Mouse (Mus musculus): Measurements from ENCODE around the gene Psmd9. TPM values are rescaled to one million over a fixed set of nuclear protein-coding genes. Genes with fewer than 3 reads are reported as not detected.

The Psmd9 gene
- total and polyA plus RNA-seq, 3 experiments = 22.8 to 50.1 (median 24.2) TPM

DNA sequence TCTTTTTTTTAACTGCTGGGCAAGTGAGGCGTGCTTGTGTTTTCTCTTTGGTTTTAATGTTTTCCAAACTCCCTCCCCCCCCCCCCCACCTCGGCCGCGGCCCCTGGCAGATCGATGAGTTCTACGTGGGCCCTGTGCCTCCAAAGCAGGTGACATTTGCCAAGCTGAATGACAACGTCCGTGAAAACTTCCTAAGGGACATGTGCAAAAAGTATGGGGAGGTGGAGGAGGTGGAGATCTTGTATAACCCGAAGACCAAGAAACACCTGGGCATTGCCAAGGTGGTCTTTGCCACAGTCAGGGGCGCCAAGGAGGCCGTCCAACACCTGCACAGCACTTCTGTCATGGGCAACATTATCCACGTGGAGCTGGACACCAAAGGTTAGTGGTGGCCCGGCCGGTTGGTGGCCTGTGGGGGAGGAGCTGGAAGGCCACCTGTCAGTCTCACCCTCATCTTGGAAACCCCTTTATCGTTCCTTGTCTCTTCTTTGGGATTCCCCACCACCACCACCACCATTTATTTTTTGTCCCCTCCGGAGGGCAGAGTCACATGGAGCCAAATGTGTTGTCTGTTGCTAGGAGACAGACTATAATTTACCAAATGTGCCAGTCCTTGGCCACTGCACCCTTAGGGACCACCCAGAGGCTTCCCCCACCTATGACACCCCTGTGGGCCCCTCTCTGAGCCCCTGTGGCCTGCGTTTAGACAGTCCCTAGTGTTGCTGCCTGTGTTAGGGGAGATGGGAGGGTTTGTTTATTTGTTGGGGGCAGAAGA is 25.1 kb upstream of the Psmd9 start:
- DNase-seq (ENCODE audit: low spot score) (no peak), ATAC-seq (ENCODE audit: extremely low read depth, insufficient number of reproducible peaks, low FRiP score, poor library complexity, severe bottlenecking) (no peak)
- H3K36me3 ChIP-seq (replicated peaks) = peaks cover 59% of the 10 kb centered on the region
- TF ChIP-seq GATA1 (IDR thresholded peaks at IDR 0.05; ENCODE audit: borderline replicate concordance, low read length) = no peak
- TF ChIP-seq GATA2 (IDR thresholded peaks at IDR 0.05; ENCODE audit: borderline replicate concordance, low read depth, low read length) = no peak
- peaks cover 68% of the 10 kb centered on the region for H3K4me1 ChIP-seq (ENCODE audit: insufficient read depth, low read depth, low read length)
- peak overlapping the region; percentile 80 for H3K4me3 ChIP-seq (ENCODE audit: low read depth, low read length)
- no peaks in the 10 kb centered on the region for H3K27me3 ChIP-seq (ENCODE audit: insufficient read depth, low read length)
- no peaks in the 10 kb centered on the region for H3K9me3 ChIP-seq (replicated peaks)

DNA sequence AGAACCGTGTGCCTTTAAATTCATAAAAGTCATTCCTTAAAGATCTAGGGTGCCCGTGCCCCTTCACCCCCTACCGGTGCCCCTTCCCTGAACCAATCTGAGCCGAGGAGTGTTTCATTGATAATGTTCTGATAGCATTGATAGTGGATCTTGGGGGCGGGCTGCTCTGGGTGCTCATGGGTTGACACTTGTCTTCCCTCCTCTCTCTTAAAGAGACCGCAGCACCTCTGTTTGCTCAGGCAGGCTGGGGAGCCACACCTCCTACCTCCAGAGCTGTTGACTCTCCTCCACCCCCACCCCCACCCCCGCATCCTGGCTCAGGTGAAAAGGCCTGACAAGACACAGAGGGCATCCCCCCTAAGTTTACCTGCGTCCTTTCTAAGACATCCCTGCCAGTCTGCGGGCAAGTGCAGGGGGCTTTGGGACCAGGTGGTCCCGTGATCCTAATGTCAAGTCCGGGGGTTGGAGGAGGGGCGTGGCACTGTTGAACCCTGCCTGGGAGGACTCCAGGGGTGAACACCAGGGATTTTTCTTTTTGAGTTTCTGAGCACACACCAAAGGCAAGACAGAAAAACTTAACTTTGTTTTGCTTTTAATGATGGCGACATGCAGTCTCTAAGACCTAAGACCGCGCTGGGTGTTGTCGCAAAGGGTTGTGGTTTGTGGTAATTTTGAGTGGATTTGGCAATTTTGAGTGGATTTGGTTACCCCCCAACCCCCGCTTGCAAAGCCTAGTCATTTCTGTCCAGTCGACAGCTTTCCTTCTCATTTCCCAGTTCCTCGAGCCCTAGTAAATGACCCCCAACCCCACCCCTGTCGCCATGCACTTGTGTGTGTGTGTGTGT is 24.2 kb upstream of the Psmd9 start:
- Histone ChIP-seq H3K27me3 (ENCODE audit: insufficient read depth, low read length) (no peaks in the 10 kb centered on the region), H3K4me1 (ENCODE audit: insufficient read depth, low read depth, low read length) (peaks cover 68% of the 10 kb centered on the region), H3K9me3 (replicated peaks) (no peaks in the 10 kb centered on the region), H3K36me3 (replicated peaks) (peaks cover 63% of the 10 kb centered on the region), H3K4me3 (ENCODE audit: low read depth, low read length) (peak overlapping the region; percentile 80)
- no peak for TF ChIP-seq TAL1 (conservative IDR thresholded peaks at IDR 0.05; ENCODE audit: low read depth, low read length)
- TF ChIP-seq GATA1 (IDR thresholded peaks at IDR 0.05; ENCODE audit: borderline replicate concordance, low read length) = no peak
- ATAC-seq (ENCODE audit: extremely low read depth, insufficient number of reproducible peaks, low FRiP score, poor library complexity, severe bottlenecking) (no peak), DNase-seq (ENCODE audit: low spot score) (no peak)

GRCm38 (mm10) chr5:123146357-123146756 is 22.9 kb upstream of the Psmd9 start:
- ATAC-seq (ENCODE audit: extremely low read depth, insufficient number of reproducible peaks, low FRiP score, poor library complexity, severe bottlenecking) = no peak
- TF ChIP-seq TAL1 (conservative IDR thresholded peaks at IDR 0.05; ENCODE audit: low read depth, low read length) (no peak), GATA2 (IDR thresholded peaks at IDR 0.05; ENCODE audit: borderline replicate concordance, low read depth, low read length) (no peak), GATA1 (IDR thresholded peaks at IDR 0.05; ENCODE audit: borderline replicate concordance, low read length) (no peak), POLR2AphosphoS5 (IDR thresholded peaks at IDR 0.05; ENCODE audit: insufficient replicate concordance, low read depth, low read length) (no peak), CTCF (IDR thresholded peaks at IDR 0.05; ENCODE audit: low read depth, low read length) (no peak)
- H3K4me1 ChIP-seq (ENCODE audit: insufficient read depth, low read depth, low read length) = peaks cover 82% of the 10 kb centered on the region
- no peaks in the 10 kb centered on the region for H3K27me3 ChIP-seq (ENCODE audit: insufficient read depth, low read length)
- H3K36me3 ChIP-seq (replicated peaks) = peaks cover 77% of the 10 kb centered on the region
- no peaks in the 10 kb centered on the region for H3K9me3 ChIP-seq (replicated peaks)
- DNase-seq (ENCODE audit: low spot score) = no peak
- peak overlapping the region; percentile 27; the same call in 1 of the 2 replicates for H3K4me3 ChIP-seq (ENCODE audit: low read depth, low read length)

DNA sequence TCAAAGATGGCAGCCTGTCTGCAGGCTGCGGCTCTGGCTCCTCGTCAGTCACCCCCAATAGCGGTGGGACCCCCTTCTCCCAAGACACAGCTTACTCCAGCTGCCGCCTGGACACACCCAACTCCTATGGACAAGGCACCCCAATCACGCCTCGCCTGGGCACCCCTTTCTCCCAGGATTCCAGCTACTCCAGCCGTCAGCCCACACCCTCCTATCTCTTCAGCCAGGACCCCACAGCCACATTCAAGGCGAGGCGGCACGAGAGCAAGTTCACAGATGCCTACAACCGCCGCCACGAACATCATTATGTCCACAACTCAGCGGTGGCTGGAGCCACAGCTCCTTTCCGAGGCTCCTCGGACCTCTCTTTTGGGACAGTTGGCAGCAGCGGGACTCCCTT is 21.6 kb upstream of the Psmd9 start:
- peak overlapping the region; percentile 55; the same call in 1 of the 2 replicates for H3K4me3 ChIP-seq (ENCODE audit: low read depth, low read length)
- DNase-seq (ENCODE audit: low spot score) (no peak), ATAC-seq (ENCODE audit: extremely low read depth, insufficient number of reproducible peaks, low FRiP score, poor library complexity, severe bottlenecking) (no peak)
- no peak for TF ChIP-seq TAL1 (conservative IDR thresholded peaks at IDR 0.05; ENCODE audit: low read depth, low read length)
- no peaks in the 10 kb centered on the region for H3K9me3 ChIP-seq (replicated peaks)
- peaks cover 89% of the 10 kb centered on the region for H3K36me3 ChIP-seq (replicated peaks)
- H3K27me3 ChIP-seq (ENCODE audit: insufficient read depth, low read length) = no peaks in the 10 kb centered on the region
- peaks cover 90% of the 10 kb centered on the region for H3K4me1 ChIP-seq (ENCODE audit: insufficient read depth, low read depth, low read length)

DNA sequence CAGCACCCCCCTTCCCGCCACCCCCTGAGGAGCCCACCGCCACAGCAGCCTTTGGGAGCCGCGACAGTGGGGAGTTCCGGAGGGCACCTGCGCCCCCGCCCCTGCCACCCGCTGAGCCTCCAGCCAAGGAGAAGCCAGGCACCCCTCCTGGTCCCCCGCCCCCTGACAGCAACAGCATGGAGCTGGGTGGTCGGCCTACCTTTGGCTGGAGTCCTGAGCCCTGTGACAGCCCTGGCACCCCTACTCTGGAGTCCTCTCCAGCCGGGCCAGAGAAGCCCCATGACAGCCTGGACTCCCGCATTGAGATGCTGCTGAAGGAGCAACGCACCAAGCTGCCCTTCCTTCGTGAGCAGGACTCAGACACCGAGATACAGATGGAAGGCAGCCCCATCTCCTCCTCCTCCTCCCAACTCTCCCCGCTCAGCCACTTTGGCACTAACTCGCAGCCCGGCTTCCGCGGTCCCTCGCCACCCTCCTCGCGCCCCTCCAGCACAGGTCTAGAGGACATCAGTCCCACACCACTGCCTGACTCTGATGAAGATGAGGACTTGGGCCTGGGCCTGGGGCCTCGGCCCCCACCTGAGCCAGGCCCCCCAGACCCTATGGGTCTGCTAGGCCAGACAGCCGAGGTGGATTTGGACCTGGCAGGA is 21.0 kb upstream of the Psmd9 start:
- H3K36me3 ChIP-seq (replicated peaks) = peaks cover 95% of the 10 kb centered on the region
- ATAC-seq (ENCODE audit: extremely low read depth, insufficient number of reproducible peaks, low FRiP score, poor library complexity, severe bottlenecking) (no peak), DNase-seq (ENCODE audit: low spot score) (no peak)
- peak overlapping the region; percentile 55; the same call in 1 of the 2 replicates for H3K4me3 ChIP-seq (ENCODE audit: low read depth, low read length)
- no peaks in the 10 kb centered on the region for H3K9me3 ChIP-seq (replicated peaks)
- H3K27me3 ChIP-seq (ENCODE audit: insufficient read depth, low read length) = no peaks in the 10 kb centered on the region
- no peak for TF ChIP-seq TAL1 (conservative IDR thresholded peaks at IDR 0.05; ENCODE audit: low read depth, low read length)
- TF ChIP-seq CTCF (IDR thresholded peaks at IDR 0.05; ENCODE audit: low read depth, low read length) = no peak
- TF ChIP-seq GATA1 (IDR thresholded peaks at IDR 0.05; ENCODE audit: borderline replicate concordance, low read length) = no peak
- no peak for TF ChIP-seq GATA2 (IDR thresholded peaks at IDR 0.05; ENCODE audit: borderline replicate concordance, low read depth, low read length)
- no peak for TF ChIP-seq POLR2AphosphoS5 (IDR thresholded peaks at IDR 0.05; ENCODE audit: insufficient replicate concordance, low read depth, low read length)
- H3K4me1 ChIP-seq (ENCODE audit: insufficient read depth, low read depth, low read length) = peaks cover 95% of the 10 kb centered on the region
